Mouse (Mus musculus) activated CD4-positive, CD25-positive, alpha-beta regulatory T cell, adult 4 months (primary cell): Measurements from ENCODE around the gene Neurl2. TPM values are rescaled to one million over a fixed set of nuclear protein-coding genes. Genes with fewer than 3 reads are reported as not detected.

ENCODE experiments used
- ATAC-seq: one replicate; pipeline ENCODE4 v1.8.0; 2017
- polyA plus RNA-seq, 2 experiments: library from polyadenylated mRNA; unstranded; fragments of 100-300 nt; shearing (Covaris generic); gene quantifications; one replicate each; pipeline ENCODE4 v1.2.1; 2017

Neurl2 gene
- polyA plus RNA-seq, 2 experiments from 2014 or later: 0.69 TPM; not detected in 1

DNA sequence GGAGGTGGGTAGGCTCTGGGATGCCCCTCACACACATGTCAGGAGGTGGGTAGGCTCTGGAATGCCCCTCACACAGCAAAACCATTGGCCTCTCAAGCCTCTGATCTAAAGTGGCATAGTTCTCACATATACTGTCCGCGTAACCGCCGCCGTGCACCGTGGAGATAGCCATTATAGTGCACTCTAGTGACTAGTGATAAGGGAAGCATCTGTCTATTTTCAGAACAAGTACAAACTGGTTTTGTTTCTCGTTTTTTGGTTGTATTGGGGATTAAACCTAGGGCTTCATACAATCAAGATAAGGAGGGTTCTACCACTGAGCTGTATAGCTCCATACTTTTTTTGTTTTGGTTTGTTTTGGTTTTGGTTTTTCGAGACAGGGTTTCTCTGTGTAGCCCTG is 17.4 kb downstream of the Neurl2 start:
- ATAC-seq: no peak

DNA sequence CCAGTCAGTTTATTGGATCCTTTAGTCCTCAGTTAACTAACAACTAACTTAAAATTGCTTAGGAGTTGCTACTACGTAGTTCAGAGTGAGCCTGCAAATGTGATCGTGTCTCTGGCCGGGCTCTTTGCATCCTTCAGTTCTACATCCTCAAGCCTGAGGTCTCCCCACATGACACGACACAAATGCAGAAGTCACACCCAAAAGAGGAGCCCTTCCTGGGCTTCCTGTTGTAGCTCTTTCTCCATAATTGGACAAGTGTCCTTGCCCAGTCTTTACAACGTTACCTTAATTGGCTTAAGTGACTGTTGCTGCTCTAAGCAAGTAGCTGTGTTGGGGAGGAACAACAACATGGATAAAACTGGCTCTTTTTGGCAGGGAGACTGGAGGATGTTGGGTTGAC is 17.9 kb downstream of the Neurl2 start:
- no peak for ATAC-seq

GRCm38 (mm10) chr2:164813557-164813956 is 19.7 kb downstream of the Neurl2 start:
- ATAC-seq: no peak

DNA sequence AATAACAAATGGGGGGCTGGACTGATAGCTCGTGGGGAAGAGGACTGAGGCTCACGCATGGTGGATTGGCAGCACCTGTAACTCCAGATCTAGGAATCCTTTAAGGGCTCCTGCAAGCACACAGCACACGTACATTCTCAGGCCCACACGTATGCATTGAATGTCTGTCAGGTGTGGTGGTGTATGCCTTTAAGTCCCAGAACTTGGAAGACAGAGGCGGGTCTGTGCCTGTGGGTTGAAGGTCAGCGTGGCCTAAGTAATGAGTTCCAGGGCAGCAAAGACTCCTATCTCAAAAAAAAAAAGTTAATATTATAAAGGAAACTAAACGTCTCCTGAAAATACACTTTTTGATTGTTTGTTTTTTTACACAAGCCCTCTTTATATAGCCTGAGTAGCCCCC is 26.6 kb downstream of the Neurl2 start:
- ATAC-seq: no peak

- no peak for ATAC-seq
These were observed 27.9 kb downstream of the Neurl2 start for GRCm38 (mm10) chr2:164805332-164805718.

DNA sequence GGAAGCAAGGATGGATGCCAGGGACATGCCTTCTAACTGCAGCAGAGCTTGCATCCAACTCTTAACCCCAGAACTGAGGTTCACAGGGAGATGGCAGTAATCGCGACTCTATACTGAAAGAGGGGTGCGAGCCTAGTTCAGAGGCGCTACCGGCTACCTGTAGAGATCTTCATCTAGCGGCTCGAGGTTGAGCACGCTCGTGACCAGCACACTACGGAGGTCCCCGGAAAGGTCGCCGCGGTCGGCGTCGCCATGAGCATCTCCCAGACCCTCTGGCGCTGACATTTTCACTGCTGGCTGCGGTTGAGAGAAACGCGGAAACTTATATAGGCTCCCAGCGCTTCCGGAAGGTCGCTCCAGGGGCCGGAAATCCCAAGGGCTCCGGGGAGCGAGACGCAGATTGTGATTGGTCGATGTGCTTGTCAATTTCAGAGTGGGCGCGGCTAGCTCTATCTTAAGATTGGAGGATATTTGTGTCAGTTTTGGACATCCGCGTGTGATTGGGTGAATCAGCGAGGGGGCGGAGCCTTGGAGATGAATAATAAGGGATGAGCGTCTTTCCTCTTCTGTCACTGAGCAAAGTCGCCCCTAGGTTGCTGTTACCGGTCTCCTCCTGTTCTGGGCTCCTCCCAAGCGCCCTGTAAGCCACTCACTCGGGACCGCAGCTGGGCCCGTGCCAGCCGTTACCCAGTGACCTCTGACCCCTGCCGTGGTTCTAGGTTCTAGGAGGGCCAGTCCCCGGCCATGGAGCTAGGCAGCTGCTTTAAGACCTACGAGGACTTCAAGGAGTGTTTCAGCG is 28.5 kb downstream of the Neurl2 start, which contains the start of the genes Acot8 and Zswim3:
TSS of gene Acot8 (minus strand) at position 350 of the 799 bp plus-strand sequence.
TSS of gene Zswim3 (plus strand) at position 566 of the 799 bp plus-strand sequence.
- peak; percentile 96 for ATAC-seq

DNA sequence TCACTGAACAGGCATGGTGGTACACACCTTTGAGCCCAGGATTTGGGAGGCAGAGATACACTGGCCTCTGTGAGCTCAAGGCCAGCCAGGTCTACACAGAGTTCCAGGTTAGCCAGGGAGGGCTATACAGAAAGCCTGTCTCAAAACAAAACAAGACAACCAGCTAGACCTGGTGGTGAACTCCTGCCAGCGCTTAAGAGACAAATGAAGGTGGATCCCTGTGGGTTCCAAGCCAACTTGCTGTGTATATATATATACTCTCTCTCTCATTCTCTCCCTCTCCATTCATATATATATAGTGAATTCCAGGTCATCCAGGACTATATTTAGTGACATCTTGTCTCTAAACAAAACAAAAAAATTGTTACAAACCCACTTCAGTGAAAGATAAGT is 29.3 kb downstream of the Neurl2 start:
- ATAC-seq: no peak

GRCm38 (mm10) chr2:164803201-164803920 is 29.9 kb downstream of the Neurl2 start:
- ATAC-seq: no peak

- ATAC-seq: no peak
These were observed 32.8 kb downstream of the Neurl2 start for GRCm38 (mm10) chr2:164800252-164801004.

- ATAC-seq: peak; percentile 32
These were observed 34.7 kb downstream of the Neurl2 start for GRCm38 (mm10) chr2:164798554-164798953.

DNA sequence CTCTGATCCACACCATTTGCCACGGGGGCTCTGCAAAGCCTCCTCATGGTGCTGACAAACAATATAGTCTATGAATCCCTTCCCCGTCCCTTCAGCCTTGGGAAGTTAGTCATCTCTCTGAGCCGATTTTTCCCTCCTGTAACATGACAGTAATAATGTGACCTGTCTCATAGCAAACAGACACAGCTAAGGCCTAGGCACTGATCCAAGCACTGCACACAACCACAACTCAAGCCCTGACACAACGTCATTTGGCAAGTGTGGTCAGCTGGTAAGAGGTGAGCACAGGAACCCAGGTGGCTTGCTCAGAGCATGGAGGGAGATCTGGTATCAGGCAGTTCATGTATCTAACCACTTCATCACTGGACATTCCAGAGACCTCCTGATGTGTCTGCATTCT is 37.4 kb downstream of the Neurl2 start:
- no peak for ATAC-seq

DNA sequence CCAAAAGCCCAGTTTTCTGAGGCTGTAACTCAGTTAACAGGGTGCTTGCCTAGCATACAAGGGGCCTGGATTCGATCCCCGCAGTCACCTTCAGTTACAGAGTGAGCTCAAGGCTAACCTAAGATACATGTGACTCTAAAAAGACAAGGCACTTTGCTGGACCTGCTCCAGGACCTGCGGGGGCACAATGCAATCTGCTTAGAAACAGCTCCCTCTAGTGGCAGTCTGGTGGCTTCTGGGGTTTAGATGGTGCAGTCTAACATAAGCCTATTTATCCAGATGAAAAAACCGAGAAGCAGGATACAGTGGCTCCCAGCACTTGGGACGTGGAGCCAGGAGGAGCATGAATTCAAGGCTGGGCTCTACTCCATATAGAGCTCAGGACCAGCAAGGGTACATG is 39.0 kb downstream of the Neurl2 start:
- peak; percentile 63 for ATAC-seq

GRCm38 (mm10) chr2:164793772-164794171 is 39.5 kb downstream of the Neurl2 start:
- ATAC-seq: no peak

GRCm38 (mm10) chr2:164793236-164793635 is 40.0 kb downstream of the Neurl2 start:
- ATAC-seq: peak; percentile 52

DNA sequence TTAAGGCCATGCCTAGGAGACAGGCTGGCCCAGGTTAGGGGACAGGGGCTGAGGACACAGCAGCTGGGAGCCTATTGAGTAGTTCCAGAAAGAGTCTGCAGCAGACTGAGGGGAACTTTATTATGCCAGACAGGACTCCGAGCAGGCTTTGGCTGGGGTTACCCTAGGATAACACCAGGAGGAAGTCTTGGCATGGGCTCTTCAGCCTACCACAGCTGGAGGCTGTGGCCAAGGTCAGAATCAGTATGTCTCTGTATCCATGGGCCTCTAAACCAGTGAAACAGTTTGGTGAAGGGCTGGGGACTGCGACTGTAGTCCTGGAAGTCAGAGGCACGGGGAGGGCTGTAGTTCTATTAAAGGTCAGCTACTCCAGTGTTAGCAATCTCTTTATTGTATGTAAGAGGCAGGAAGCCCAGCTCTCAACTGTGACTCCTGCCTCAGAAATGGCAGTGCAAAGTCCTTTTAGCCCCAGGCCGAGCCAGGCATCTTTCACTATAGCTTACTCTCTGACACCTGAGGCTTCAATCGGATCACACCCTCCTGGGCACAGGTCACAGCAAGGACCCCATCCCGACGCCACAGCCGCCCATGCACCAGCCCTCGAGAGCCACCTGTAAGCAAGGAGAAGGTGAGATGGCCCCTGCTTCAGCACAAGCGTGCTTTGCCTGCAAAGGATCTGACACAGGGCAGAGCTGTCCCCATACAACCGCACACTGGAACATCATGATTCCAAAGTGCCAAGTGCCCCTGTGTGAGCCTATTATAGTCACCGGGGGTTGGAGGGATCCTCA is 40.7 kb downstream of the Neurl2 start:
- no peak for ATAC-seq

DNA sequence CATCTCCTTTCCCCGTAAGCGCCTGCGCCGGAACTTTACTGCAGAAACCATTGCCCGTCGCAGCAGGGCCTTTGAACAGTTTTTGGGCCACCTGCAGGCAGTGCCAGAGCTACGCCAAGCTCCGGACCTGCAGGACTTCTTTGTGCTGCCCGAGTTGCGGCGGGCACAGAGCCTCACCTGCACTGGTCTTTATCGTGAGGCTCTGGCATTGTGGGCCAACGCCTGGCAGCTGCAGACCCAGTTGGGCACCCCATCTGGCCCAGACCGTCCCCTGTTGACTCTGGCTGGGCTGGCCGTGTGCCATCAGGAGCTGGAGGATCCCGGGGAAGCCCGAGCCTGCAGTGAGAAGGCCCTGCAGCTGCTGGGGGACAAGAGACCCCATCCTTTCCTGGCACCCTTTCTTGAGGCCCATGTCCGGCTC is 41.4 kb downstream of the Neurl2 start:
- ATAC-seq: no peak

- no peak for ATAC-seq
These were observed 42.8 kb downstream of the Neurl2 start for GRCm38 (mm10) chr2:164790451-164790850.

- ATAC-seq: no peak
These were observed 44.8 kb downstream of the Neurl2 start for GRCm38 (mm10) chr2:164788411-164788810.

- ATAC-seq: no peak
These were observed 45.5 kb downstream of the Neurl2 start for GRCm38 (mm10) chr2:164787779-164788178.

- no peak for ATAC-seq
These were observed 46.2 kb downstream of the Neurl2 start for GRCm38 (mm10) chr2:164787032-164787431.

DNA sequence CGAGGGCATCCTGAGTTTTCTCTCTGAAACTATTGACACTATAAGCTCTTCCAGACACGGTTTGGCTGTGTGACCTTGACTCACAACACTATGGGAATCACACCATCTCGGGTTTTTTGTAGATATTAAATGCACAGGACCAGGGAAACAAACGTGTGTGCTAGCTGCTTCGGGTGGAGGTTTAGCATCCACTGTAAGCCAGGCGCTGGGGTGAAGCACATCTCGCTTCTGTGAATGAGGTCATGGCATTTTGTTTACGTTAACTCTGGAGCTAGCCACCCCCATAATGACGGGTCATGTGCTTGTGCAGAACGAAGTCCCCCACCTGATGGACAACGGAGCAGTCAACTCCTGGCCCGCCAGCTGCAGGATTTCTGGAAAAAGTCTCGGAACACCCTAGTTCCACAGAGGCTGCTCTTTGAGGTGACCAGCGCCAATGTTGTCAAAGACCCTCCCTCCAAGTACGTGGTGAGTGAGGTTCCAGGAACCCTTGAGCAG is 46.8 kb downstream of the Neurl2 start:
- ATAC-seq: no peak
